Mouse (Mus musculus): ENCODE measurements around the gene 4930438A08Rik. TPM values are rescaled to one million over a fixed set of nuclear protein-coding genes. Genes with fewer than 3 reads are reported as not detected.

4930438A08Rik gene
- polyA plus RNA-seq, 1 experiment: not detected

DNA sequence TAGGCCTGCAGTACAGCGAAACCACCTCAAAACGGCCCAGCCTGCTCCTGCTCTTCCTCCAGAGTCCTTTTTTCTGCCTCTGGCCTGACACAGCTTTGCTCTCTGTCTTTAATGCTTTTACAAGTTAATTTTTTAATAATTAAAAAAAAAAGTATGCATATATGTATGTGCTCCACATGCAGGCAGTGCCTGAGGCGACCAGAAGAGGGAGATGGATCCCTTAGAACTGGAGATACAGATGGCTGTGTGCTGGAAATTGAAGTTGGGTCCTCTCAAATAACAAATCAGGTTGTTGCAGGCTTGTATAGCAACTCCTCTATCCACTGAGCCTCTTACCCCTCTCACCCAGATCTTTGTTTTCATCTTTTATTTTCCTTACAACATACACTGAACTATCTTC lies 52.2 kb downstream of the 4930438A08Rik start:
- H3K27ac ChIP-seq (replicated peaks; ENCODE audit: low read depth, low read length): no peak overlapping the region
- H3K4me3 ChIP-seq (ENCODE audit: insufficient read depth, low read depth, low read length): no peak overlapping the region
- H3K4me1 ChIP-seq (ENCODE audit: control insufficient read depth, insufficient read depth, insufficient read length, low read length): peaks cover 6% of the 10 kb centered on the region

DNA sequence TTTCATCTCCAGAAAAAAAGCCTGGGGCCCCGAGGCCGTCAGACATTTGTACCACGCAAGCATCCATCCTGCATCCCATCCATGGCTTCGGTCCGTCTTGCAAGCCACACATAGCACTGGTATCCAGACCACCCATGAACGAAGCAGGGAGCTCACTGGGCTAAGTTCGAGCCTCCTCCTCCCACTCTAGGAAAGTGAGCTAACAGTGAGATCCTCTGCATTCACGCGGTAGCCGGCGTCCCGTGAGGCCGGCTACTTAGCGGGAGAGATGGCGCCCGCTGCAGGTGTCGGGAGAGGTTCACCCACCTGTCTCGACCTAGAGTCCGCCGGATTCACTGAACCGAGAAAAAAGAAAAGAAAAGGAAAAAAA lies 55.3 kb downstream of the 4930438A08Rik start:
- H3K27ac ChIP-seq (replicated peaks; ENCODE audit: low read depth, low read length): peak overlapping the region; percentile 50
- peak overlapping the region; percentile 84 for H3K4me3 ChIP-seq (ENCODE audit: insufficient read depth, low read depth, low read length)
- peaks cover 8% of the 10 kb centered on the region; the same call in 1 of the 2 replicates for H3K4me1 ChIP-seq (ENCODE audit: control insufficient read depth, insufficient read depth, insufficient read length, low read length)

DNA sequence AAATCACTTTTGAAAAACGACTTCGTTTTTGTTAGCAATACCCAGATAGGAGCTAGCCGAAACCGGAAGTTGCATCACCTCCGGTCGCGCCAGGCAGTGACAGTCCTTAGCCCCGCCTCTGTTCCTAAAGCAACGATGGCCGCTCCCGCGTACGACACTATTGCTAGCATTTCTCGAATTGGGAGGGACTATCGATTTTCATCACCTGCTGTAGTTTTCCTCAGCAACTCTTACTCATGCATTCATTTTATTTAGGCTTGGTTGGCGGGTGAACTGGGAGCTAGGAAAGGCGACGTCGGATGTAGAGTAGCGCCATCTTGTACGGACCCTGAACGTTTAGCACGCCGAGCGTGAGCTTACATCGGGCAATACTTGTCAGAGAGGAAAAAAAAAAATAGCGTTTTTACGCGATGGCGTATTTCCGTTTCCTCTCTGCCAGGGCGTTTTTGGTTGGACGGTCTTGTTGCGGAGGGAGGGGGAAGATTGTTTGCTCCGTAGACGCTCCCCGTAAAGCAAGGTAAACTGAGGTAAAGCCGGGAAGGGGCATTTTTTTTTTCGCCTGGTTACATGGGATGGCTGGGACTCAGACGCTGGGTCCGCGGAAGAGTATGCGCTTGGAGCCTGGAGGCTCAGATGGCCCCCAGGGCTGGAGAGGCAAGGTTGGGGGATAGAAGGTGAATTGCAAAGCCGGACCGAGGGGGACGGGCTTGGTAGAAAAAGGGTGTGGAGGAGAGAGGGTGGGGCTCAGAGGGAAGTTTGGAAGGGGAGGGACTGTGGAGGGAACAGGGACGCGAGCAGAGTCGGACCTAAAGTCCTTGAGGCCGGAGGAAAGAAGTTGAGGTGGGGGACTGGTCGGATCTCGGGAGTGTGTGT lies 55.9 kb downstream of the 4930438A08Rik start, which contains the start of the genes Zfp672 and Sh3bp5l:
Gene Zfp672, minus strand, starts transcription at position 64 of the 873 bp plus-strand sequence.
Gene Sh3bp5l, plus strand, starts transcription at position 449 of the 873 bp plus-strand sequence.
- Histone ChIP-seq H3K4me3 (ENCODE audit: insufficient read depth, low read depth, low read length) (peak within 1 kb of the TSS; percentile 84), H3K27ac (replicated peaks; ENCODE audit: low read depth, low read length) (peak within 1 kb of the TSS; percentile 96), H3K4me1 (ENCODE audit: control insufficient read depth, insufficient read depth, insufficient read length, low read length) (peaks cover 8% of the 10 kb centered on the region; the same call in 1 of the 2 replicates)

DNA sequence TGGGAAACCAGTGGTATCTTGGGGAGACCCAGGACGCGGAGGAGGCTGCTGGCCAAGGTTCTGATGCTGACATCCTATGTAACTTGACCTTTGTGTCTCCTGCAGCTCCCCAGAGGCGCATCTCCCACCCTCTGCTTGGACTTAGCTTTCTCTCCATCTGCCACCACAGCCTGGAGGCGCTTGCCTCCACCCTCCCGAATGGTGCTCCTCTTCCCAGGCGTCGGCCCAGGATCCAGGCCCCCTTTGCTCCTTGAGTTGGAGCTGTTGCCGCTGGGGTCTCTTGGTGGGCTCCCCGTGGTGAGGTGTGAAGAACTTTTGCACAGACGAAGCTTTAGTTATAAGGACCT lies 56.5 kb downstream of the 4930438A08Rik start:
- Histone ChIP-seq H3K4me3 (ENCODE audit: insufficient read depth, low read depth, low read length) (peak overlapping the region; percentile 84), H3K27ac (replicated peaks; ENCODE audit: low read depth, low read length) (peak overlapping the region; percentile 71), H3K4me1 (ENCODE audit: control insufficient read depth, insufficient read depth, insufficient read length, low read length) (peaks cover 8% of the 10 kb centered on the region; the same call in 1 of the 2 replicates)

DNA sequence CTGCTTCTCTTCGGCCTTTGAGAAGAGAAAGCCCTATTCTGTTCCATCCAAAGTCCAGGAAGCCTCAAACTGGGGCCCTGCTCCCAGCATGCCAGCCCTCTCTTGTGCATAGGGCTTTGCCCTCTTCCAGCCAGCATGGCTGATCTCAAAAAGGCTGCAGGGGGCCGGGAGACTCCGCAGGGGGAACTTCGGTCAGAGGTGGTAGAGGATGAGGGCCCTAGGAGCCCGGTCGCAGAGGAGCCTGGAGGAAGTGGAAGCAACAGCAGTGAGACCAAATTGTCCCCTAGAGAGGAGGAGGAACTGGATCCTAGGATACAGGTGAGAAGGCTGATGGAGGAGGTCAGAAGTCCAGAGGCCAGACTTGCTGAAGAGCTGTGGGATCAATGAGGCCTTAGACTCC lies 56.9 kb downstream of the 4930438A08Rik start:
- Histone ChIP-seq H3K4me1 (ENCODE audit: control insufficient read depth, insufficient read depth, insufficient read length, low read length) (peaks cover 8% of the 10 kb centered on the region; the same call in 1 of the 2 replicates), H3K27ac (replicated peaks; ENCODE audit: low read depth, low read length) (no peak overlapping the region), H3K4me3 (ENCODE audit: insufficient read depth, low read depth, low read length) (peak overlapping the region; percentile 84)

DNA sequence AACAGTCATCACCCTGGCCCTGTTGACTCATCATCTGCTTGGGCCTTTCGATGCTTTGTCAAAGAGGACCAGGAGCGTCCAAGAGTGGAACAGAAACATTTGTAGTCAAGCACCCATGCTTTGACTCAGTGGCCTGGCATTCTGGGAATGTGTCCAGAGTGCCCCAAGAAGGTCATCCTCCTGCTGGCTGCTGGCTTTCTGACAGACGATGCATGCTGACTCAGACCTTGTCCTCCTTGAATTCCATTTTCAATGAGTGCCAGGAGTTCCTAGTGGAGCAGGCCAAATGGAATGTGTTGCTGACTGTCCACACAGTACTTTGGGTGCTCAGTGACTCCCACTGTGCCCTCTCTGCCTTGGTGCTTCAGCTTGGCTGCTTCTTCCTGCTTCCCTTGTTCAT lies 60.1 kb downstream of the 4930438A08Rik start:
- no peak overlapping the region for H3K27ac ChIP-seq (replicated peaks; ENCODE audit: low read depth, low read length)
- H3K4me1 ChIP-seq (ENCODE audit: control insufficient read depth, insufficient read depth, insufficient read length, low read length): peaks cover 8% of the 10 kb centered on the region; the same call in 1 of the 2 replicates
- no peak overlapping the region for H3K4me3 ChIP-seq (ENCODE audit: insufficient read depth, low read depth, low read length)

Other genes starting within 250 kb of the 4930438A08Rik start
- not detected in 2 replicates for gene Gm12248, start 181.7 kb upstream of the 4930438A08Rik start, polyA plus RNA-seq (2012; ENCODE audit: insufficient read depth, insufficient read length, missing spikeins)
- 36.4 and 42.1 TPM in 2 replicates for gene Cnot8, start 170.6 kb upstream of the 4930438A08Rik start, polyA plus RNA-seq (2012; ENCODE audit: insufficient read depth, insufficient read length, missing spikeins)
- 3.3 and 3.4 TPM in 2 replicates for gene Gemin5, start 106.3 kb upstream of the 4930438A08Rik start, polyA plus RNA-seq (2012; ENCODE audit: insufficient read depth, insufficient read length, missing spikeins)
- gene Mrpl22, start 103.1 kb upstream of the 4930438A08Rik start, polyA plus RNA-seq (2012; ENCODE audit: insufficient read depth, insufficient read length, missing spikeins): 69.5 and 84.9 TPM in 2 replicates
- gene Igtp, start 75.2 kb upstream of the 4930438A08Rik start, polyA plus RNA-seq (2012; ENCODE audit: insufficient read depth, insufficient read length, missing spikeins): 10.2 and 13.9 TPM in 2 replicates
- 7.5 and 7.9 TPM in 2 replicates for gene Irgm2, start 75.2 kb upstream of the 4930438A08Rik start, polyA plus RNA-seq (2012; ENCODE audit: insufficient read depth, insufficient read length, missing spikeins)
- 2.0 and 2.6 TPM in 2 replicates for gene Zfp692, start 32.3 kb downstream of the 4930438A08Rik start, polyA plus RNA-seq (2012; ENCODE audit: insufficient read depth, insufficient read length, missing spikeins)
- gene Zfp672, start 55.5 kb downstream of the 4930438A08Rik start, polyA plus RNA-seq (2012; ENCODE audit: insufficient read depth, insufficient read length, missing spikeins): 54.9 and 75.8 TPM in 2 replicates
- gene Sh3bp5l, start 55.9 kb downstream of the 4930438A08Rik start, polyA plus RNA-seq (2012; ENCODE audit: insufficient read depth, insufficient read length, missing spikeins): 19.5 and 20.6 TPM in 2 replicates
- gene Lypd8, start 104.2 kb downstream of the 4930438A08Rik start, polyA plus RNA-seq (2012; ENCODE audit: insufficient read depth, insufficient read length, missing spikeins): not detected in 2 replicates
- gene 1810065E05Rik, start 146.3 kb downstream of the 4930438A08Rik start, polyA plus RNA-seq (2012; ENCODE audit: insufficient read depth, insufficient read length, missing spikeins): not detected in 2 replicates
- not detected in 2 replicates for gene Gm12253, start 157.8 kb downstream of the 4930438A08Rik start, polyA plus RNA-seq (2012; ENCODE audit: insufficient read depth, insufficient read length, missing spikeins)
- not detected in 2 replicates for gene Lypd9, start 178.1 kb downstream of the 4930438A08Rik start, polyA plus RNA-seq (2012; ENCODE audit: insufficient read depth, insufficient read length, missing spikeins)
- not detected in 2 replicates for gene Olfr30, start 187.5 kb downstream of the 4930438A08Rik start, polyA plus RNA-seq (2012; ENCODE audit: insufficient read depth, insufficient read length, missing spikeins)
- gene Olfr332, start 217.8 kb downstream of the 4930438A08Rik start, polyA plus RNA-seq (2012; ENCODE audit: insufficient read depth, insufficient read length, missing spikeins): not detected in 2 replicates
- not detected in 2 replicates for gene Olfr331, start 227.8 kb downstream of the 4930438A08Rik start, polyA plus RNA-seq (2012; ENCODE audit: insufficient read depth, insufficient read length, missing spikeins)

All from brown adipose tissue, adult 24 weeks (tissue).